Mouse (Mus musculus): ENCODE measurements around the gene 4930558K02Rik. TPM values are rescaled to one million over a fixed set of nuclear protein-coding genes. Genes with fewer than 3 reads are reported as not detected.

Gene 4930558K02Rik
- total and polyA plus RNA-seq, 2 experiments from 2014 or later: not detected

DNA sequence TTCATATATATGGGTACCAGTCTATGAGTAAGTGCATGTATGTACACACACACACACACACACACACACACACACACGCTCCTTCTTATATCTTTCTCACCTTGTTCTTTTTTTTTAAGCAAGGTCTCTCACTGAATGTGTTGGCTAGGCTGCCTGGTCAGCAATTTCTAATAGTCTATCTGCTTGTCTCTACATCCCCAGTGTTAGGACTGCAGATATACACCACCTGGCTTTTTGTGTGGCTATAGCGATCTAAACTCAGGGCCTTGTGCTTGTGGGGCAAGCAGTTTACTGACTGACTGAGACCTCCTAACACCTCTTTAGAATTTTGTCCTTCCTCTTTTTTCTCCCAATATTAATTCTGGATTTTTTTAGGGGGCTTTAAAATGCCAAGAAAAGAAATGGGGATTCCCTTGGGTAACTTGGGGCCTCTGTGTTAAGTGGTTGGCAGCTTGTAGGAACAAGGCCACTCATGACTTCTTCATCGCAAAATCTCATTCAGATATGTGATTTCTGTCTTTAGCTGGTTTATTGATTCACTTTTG lies 61.4 kb downstream of the 4930558K02Rik start:
- DNase-seq (ENCODE audit: low spot score) (no peak), ATAC-seq (ENCODE audit: insufficient read depth, low read depth) (no peak)
- H3K27ac ChIP-seq (ENCODE audit: low read depth): no peak overlapping the region
- no peaks in the 10 kb centered on the region for H3K27me3 ChIP-seq (ENCODE audit: control insufficient read depth, insufficient read depth, low read length)
- no peak for TF ChIP-seq EP300 (IDR thresholded peaks at IDR 0.05; ENCODE audit: low read depth)
- no peak for TF ChIP-seq CTCF (IDR thresholded peaks at IDR 0.05; ENCODE audit: low read depth)
- H3K4me3 ChIP-seq (ENCODE audit: low read depth, low read length): no peak overlapping the region
- 83% methylated on average over 3 of the region's 3 CpGs for WGBS
- H3K4me2 ChIP-seq (ENCODE audit: low read depth, low read length): no peak overlapping the region
- no peak overlapping the region for H3K9ac ChIP-seq (replicated peaks; ENCODE audit: low read depth, low read length)
- H3K9me3 ChIP-seq (replicated peaks; ENCODE audit: control insufficient read depth, low read length): no peaks in the 10 kb centered on the region
- no peaks in the 10 kb centered on the region for H3K4me1 ChIP-seq (ENCODE audit: control insufficient read depth, insufficient read depth)
- H3K36me3 ChIP-seq (replicated peaks; ENCODE audit: control insufficient read depth, insufficient read depth, low read length): no peaks in the 10 kb centered on the region

DNA sequence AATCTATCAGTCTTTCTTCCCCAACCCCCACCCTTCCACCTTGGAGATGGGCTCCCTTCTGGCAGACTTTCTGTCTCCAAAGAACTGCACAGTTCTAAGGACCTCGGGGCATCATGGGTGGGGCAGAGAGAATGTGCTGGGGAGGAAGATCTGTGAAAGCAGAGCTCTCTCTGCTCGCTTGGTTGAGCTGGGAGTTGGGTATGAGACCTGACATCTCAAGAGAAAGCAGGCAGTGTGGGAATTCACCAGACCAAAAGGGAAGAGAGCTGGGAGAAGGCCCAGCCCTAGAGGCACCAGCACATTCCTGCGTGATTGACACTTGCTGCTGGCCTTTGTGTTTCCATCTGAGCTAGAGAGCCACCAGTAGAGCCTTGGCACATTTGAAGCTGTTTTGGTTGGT lies 63.4 kb downstream of the 4930558K02Rik start:
- Histone ChIP-seq H3K36me3 (replicated peaks; ENCODE audit: control insufficient read depth, insufficient read depth, low read length) (no peaks in the 10 kb centered on the region), H3K27ac (ENCODE audit: low read depth) (no peak overlapping the region), H3K4me3 (ENCODE audit: low read depth, low read length) (no peak overlapping the region), H3K9me3 (replicated peaks; ENCODE audit: control insufficient read depth, low read length) (no peaks in the 10 kb centered on the region), H3K4me2 (ENCODE audit: low read depth, low read length) (no peak overlapping the region), H3K9ac (replicated peaks; ENCODE audit: low read depth, low read length) (no peak overlapping the region), H3K27me3 (ENCODE audit: control insufficient read depth, insufficient read depth, low read length) (no peaks in the 10 kb centered on the region), H3K4me1 (ENCODE audit: control insufficient read depth, insufficient read depth) (no peaks in the 10 kb centered on the region)
- no peak for TF ChIP-seq EP300 (IDR thresholded peaks at IDR 0.05; ENCODE audit: low read depth)
- no peak for TF ChIP-seq CTCF (IDR thresholded peaks at IDR 0.05; ENCODE audit: low read depth)
- no peak for DNase-seq (ENCODE audit: low spot score)
- no peak for ATAC-seq (ENCODE audit: insufficient read depth, low read depth)
- WGBS: 52% methylated on average over 3 of the region's 3 CpGs

DNA sequence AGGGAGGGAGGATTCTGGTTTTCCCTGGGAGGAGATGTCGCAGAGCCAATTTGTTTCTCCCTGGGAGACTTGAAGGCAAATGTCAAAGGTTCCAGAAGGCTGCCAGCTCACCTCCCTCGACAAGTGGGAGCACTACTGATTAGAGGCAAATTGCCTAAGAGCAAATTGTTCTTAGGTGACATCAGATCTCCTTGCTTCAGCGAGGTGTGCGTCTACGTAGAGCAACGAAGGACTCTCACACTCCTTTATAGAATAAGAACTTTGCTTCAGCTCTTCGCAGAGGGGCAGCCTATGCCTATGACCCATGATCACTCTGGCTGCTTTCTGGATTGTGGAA lies 65.8 kb downstream of the 4930558K02Rik start:
- H3K9ac ChIP-seq (replicated peaks; ENCODE audit: low read depth, low read length): no peak overlapping the region
- TF ChIP-seq EP300 (IDR thresholded peaks at IDR 0.05; ENCODE audit: low read depth) (no peak), CTCF (IDR thresholded peaks at IDR 0.05; ENCODE audit: low read depth) (no peak)
- no peak for ATAC-seq (ENCODE audit: insufficient read depth, low read depth)
- WGBS: 31% methylated on average over 7 of the region's 7 CpGs
- H3K4me3 ChIP-seq (ENCODE audit: low read depth, low read length): no peak overlapping the region
- H3K36me3 ChIP-seq (replicated peaks; ENCODE audit: control insufficient read depth, insufficient read depth, low read length): no peaks in the 10 kb centered on the region
- DNase-seq (ENCODE audit: low spot score): no peak
- no peak overlapping the region for H3K4me2 ChIP-seq (ENCODE audit: low read depth, low read length)
- H3K9me3 ChIP-seq (replicated peaks; ENCODE audit: control insufficient read depth, low read length): no peaks in the 10 kb centered on the region
- no peaks in the 10 kb centered on the region for H3K27me3 ChIP-seq (ENCODE audit: control insufficient read depth, insufficient read depth, low read length)
- no peak overlapping the region for H3K27ac ChIP-seq (ENCODE audit: low read depth)
- H3K4me1 ChIP-seq (ENCODE audit: control insufficient read depth, insufficient read depth): no peaks in the 10 kb centered on the region

DNA sequence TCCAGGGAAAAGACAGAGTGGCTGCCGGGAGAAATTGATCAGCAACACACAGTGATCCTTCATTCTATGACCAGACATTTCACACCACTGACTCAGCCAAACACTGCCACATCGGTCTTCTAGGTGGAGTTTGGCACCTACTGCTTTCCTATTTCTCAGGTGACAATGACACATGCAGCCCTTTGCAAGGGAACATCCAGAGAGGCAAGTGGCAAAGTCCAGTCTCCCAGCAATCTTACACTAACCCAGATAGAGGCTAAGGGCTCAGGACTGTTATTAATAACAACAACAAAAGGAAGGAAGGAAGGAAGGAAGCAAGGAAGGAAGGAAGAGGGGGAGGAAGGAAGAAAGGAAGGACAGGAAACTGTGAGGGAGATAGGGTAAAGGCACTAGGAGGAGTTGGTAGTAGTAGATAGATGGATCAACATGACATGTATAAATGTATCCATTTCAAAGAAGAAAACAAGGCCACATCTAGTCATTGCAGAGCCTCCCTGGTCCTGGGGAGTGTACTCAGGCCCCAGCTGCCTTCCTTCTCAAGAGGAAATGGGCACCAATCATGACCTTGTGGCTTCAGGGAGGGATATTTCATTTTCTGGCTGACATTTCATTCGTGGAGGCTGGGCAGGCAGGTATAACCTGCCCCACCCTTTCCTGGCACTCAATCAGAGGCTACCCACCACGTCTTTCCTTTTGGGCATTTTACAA lies 66.3 kb downstream of the 4930558K02Rik start:
- H3K36me3 ChIP-seq (replicated peaks; ENCODE audit: control insufficient read depth, insufficient read depth, low read length): no peaks in the 10 kb centered on the region
- H3K9me3 ChIP-seq (replicated peaks; ENCODE audit: control insufficient read depth, low read length): no peaks in the 10 kb centered on the region
- no peak for DNase-seq (ENCODE audit: low spot score)
- H3K27me3 ChIP-seq (ENCODE audit: control insufficient read depth, insufficient read depth, low read length): no peaks in the 10 kb centered on the region
- no peak for ATAC-seq (ENCODE audit: insufficient read depth, low read depth)
- H3K27ac ChIP-seq (ENCODE audit: low read depth): no peak overlapping the region
- H3K9ac ChIP-seq (replicated peaks; ENCODE audit: low read depth, low read length): no peak overlapping the region
- H3K4me1 ChIP-seq (ENCODE audit: control insufficient read depth, insufficient read depth): no peaks in the 10 kb centered on the region; the same call in 1 of the 2 replicates
- H3K4me3 ChIP-seq (ENCODE audit: low read depth, low read length): no peak overlapping the region
- H3K4me2 ChIP-seq (ENCODE audit: low read depth, low read length): no peak overlapping the region
- 46% methylated on average over 4 of the region's 4 CpGs for WGBS
- no peak for TF ChIP-seq CTCF (IDR thresholded peaks at IDR 0.05; ENCODE audit: low read depth)
- TF ChIP-seq EP300 (IDR thresholded peaks at IDR 0.05; ENCODE audit: low read depth): no peak

DNA sequence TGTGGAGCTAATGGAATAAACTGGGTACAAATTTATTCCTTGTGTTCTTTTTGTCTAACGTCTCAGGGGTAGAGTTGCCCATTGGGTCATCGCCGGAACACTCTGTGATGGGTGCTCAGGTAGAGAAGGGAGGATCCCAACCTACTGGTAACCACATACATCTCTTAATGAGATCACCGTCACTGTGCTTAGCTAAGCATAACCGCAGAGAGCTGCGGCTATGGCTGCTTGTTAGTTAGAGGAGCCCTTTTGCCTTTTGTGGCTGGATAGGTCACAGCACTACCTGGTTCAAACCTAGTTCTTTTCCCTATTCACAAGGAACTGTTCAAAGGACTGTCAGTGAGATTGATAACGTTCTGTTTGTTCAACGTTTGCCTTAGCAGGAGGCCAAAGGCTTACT lies 70.4 kb downstream of the 4930558K02Rik start:
- H3K9ac ChIP-seq (replicated peaks; ENCODE audit: low read depth, low read length): no peak overlapping the region
- no peaks in the 10 kb centered on the region for H3K36me3 ChIP-seq (replicated peaks; ENCODE audit: control insufficient read depth, insufficient read depth, low read length)
- DNase-seq (ENCODE audit: low spot score) (no peak), ATAC-seq (ENCODE audit: insufficient read depth, low read depth) (no peak)
- H3K9me3 ChIP-seq (replicated peaks; ENCODE audit: control insufficient read depth, low read length): no peaks in the 10 kb centered on the region
- H3K4me1 ChIP-seq (ENCODE audit: control insufficient read depth, insufficient read depth): peaks cover 8% of the 10 kb centered on the region
- no peak overlapping the region for H3K27ac ChIP-seq (ENCODE audit: low read depth)
- no peak overlapping the region for H3K4me2 ChIP-seq (ENCODE audit: low read depth, low read length)
- WGBS: 82% methylated on average over 8 of the region's 8 CpGs
- TF ChIP-seq EP300 (IDR thresholded peaks at IDR 0.05; ENCODE audit: low read depth): no peak
- TF ChIP-seq CTCF (IDR thresholded peaks at IDR 0.05; ENCODE audit: low read depth): no peak
- no peak overlapping the region for H3K4me3 ChIP-seq (ENCODE audit: low read depth, low read length)
- H3K27me3 ChIP-seq (ENCODE audit: control insufficient read depth, insufficient read depth, low read length): no peaks in the 10 kb centered on the region

Measured in heart, postnatal 0 days (tissue).